Mouse (Mus musculus) monocyte, adult 2 months (primary cell): ENCODE data around the gene Msl2.

Source experiments
- DNase-seq, 2 experiments: peaks; one replicate each; pipeline ENCODE4 v3.0.0; 2022; ENCODE audit warnings: low spot score in 2 of 2, low read depth in 1 of 2

Msl2 gene

GRCm38 (mm10) chr9:101074332-101075021 is 576 bp downstream of the Msl2 start:
- DNase-seq: peak; percentile 54 to 77

- DNase-seq: peak; percentile 20 to 28
These were observed 1.2 kb downstream of the Msl2 start for GRCm38 (mm10) chr9:101075091-101075581.

- DNase-seq: no peak
These were observed 1.8 kb downstream of the Msl2 start for GRCm38 (mm10) chr9:101075694-101076093.

- DNase-seq: no peak
These were observed 2.4 kb downstream of the Msl2 start for GRCm38 (mm10) chr9:101076095-101076875.

- DNase-seq: no peak
These were observed 3.6 kb downstream of the Msl2 start for GRCm38 (mm10) chr9:101077486-101077885.

GRCm38 (mm10) chr9:101078579-101078978 is 4.7 kb downstream of the Msl2 start:
- DNase-seq: no peak

GRCm38 (mm10) chr9:101080046-101080685 is 6.3 kb downstream of the Msl2 start:
- no peak for DNase-seq

- DNase-seq: no peak
These were observed 9.8 kb downstream of the Msl2 start for GRCm38 (mm10) chr9:101083728-101084127.

- no peak for DNase-seq
These were observed 21.5 kb downstream of the Msl2 start for GRCm38 (mm10) chr9:101095425-101095824.

GRCm38 (mm10) chr9:101096461-101096860 is 22.6 kb downstream of the Msl2 start:
- DNase-seq: no peak

GRCm38 (mm10) chr9:101097542-101097941 is 23.6 kb downstream of the Msl2 start:
- no peak for DNase-seq

- no peak for DNase-seq
These were observed 25.5 kb downstream of the Msl2 start for GRCm38 (mm10) chr9:101099445-101099844.

GRCm38 (mm10) chr9:101100163-101100562 is 26.3 kb downstream of the Msl2 start:
- no peak for DNase-seq

- no peak for DNase-seq
These were observed 27.6 kb downstream of the Msl2 start for GRCm38 (mm10) chr9:101101547-101101946.

GRCm38 (mm10) chr9:101102288-101102687 is 28.4 kb downstream of the Msl2 start:
- DNase-seq: no peak

GRCm38 (mm10) chr9:101104931-101105330 is 31.0 kb downstream of the Msl2 start:
- no peak for DNase-seq

- DNase-seq: no peak
These were observed 31.8 kb downstream of the Msl2 start for GRCm38 (mm10) chr9:101105735-101106134.

GRCm38 (mm10) chr9:101107386-101107785 is 33.5 kb downstream of the Msl2 start:
- no peak for DNase-seq

GRCm38 (mm10) chr9:101110013-101110412 is 36.1 kb downstream of the Msl2 start:
- DNase-seq: no peak

GRCm38 (mm10) chr9:101113317-101113716 is 39.4 kb downstream of the Msl2 start:
- no peak for DNase-seq

GRCm38 (mm10) chr9:101114182-101114884 is 40.4 kb downstream of the Msl2 start:
- DNase-seq: no peak
